Comparison of ENCODE assay signal across 9 mouse cellular contexts in genomic region chr19:33979007-33979406, GRCm38 (mm10). TPM values are rescaled to one million over a fixed set of nuclear protein-coding genes. Genes with fewer than 3 reads are reported as not detected.
DNase-seq lines count a peak whose midpoint lies in the region; ATAC-seq lines count a peak whose summit lies in the region.
"Had no signal": no experiment of that assay in that cellular context is flagged by ENCODE, and none has a peak within 500 bp of the region (broad histone marks: within the 10 kb centered on the region; RNA-seq: fewer than 3 reads in every experiment).

No protein-coding gene starts in this region.

- no peaks in the 10 kb centered on the region for H3K36me3 ChIP-seq in embryonic facial prominence, embryonic 11.5 days (replicated peaks; ENCODE audit: control insufficient read depth, insufficient read depth, low read depth, low read length)
- H3K36me3 ChIP-seq in embryonic facial prominence, embryonic 10.5 days (replicated peaks) = no peaks in the 10 kb centered on the region
- H3K36me3 ChIP-seq in neural tube, embryonic 15.5 days = no peaks in the 10 kb centered on the region
- H3K36me3 ChIP-seq: stomach, embryonic 15.5 days had no signal

- no peaks in the 10 kb centered on the region for H3K27me3 ChIP-seq in embryonic facial prominence, embryonic 11.5 days (ENCODE audit: control insufficient read depth, insufficient read depth, low read length)
- no peaks in the 10 kb centered on the region for H3K27me3 ChIP-seq in embryonic facial prominence, embryonic 10.5 days (replicated peaks; ENCODE audit: low read depth, poor library complexity, severe bottlenecking)
- H3K27me3 ChIP-seq in neural tube, embryonic 15.5 days (replicated peaks) = no peaks in the 10 kb centered on the region
- H3K27me3 ChIP-seq: stomach, embryonic 15.5 days had no signal

- no peak overlapping the region for H3K4me3 ChIP-seq in embryonic facial prominence, embryonic 11.5 days (ENCODE audit: low read depth, low read length)
- no peak overlapping the region for H3K4me3 ChIP-seq in embryonic facial prominence, embryonic 10.5 days
- no peak overlapping the region for H3K4me3 ChIP-seq in neural tube, embryonic 15.5 days (replicated peaks)
- H3K4me3 ChIP-seq: stomach, embryonic 15.5 days had no signal

- no peaks in the 10 kb centered on the region for H3K4me1 ChIP-seq in embryonic facial prominence, embryonic 11.5 days (ENCODE audit: control insufficient read depth, insufficient read depth, low read length)
- no peaks in the 10 kb centered on the region for H3K4me1 ChIP-seq in embryonic facial prominence, embryonic 10.5 days
- no peaks in the 10 kb centered on the region for H3K4me1 ChIP-seq in neural tube, embryonic 15.5 days
- H3K4me1 ChIP-seq: stomach, embryonic 15.5 days had no signal

- no peak overlapping the region for H3K27ac ChIP-seq in embryonic facial prominence, embryonic 11.5 days (replicated peaks; ENCODE audit: low read depth, low read length)
- H3K27ac ChIP-seq in embryonic facial prominence, embryonic 10.5 days (replicated peaks) = no peak overlapping the region
- no peak overlapping the region for H3K27ac ChIP-seq in neural tube, embryonic 15.5 days (replicated peaks)
- H3K27ac ChIP-seq: stomach, embryonic 15.5 days had no signal

- H3K9ac ChIP-seq in embryonic facial prominence, embryonic 11.5 days (replicated peaks; ENCODE audit: low read length) = no peak overlapping the region
- no peak overlapping the region for H3K9ac ChIP-seq in neural tube, embryonic 15.5 days (replicated peaks)
- H3K9ac ChIP-seq: stomach, embryonic 15.5 days had no signal

- intact Hi-C loops in left cerebral cortex, postnatal 14 days (cut with DNase I) = no loop called here

- peak; percentile 63 for DNase-seq in embryonic facial prominence, embryonic 11.5 days (ENCODE audit: low spot score)
- DNase-seq in embryonic facial prominence, embryonic 10.5 days (ENCODE audit: low spot score) = no peak
- DNase-seq in left cerebral cortex, adult 18-20 months (ENCODE audit: low spot score in 2 of 2) = peak; percentile 10 to 11
- DNase-seq in left cerebral cortex, adult 8-10 months (ENCODE audit: low spot score in 2 of 2) = no peak
- DNase-seq in MEL-GATA-1-ER (ENCODE audit: extremely low read depth, low read depth) = peak; percentile 0
- DNase-seq in left cerebral cortex, postnatal 14 days (ENCODE audit: low spot score in 2 of 2) = peak; percentile 14 to 18
- DNase-seq in cerebellum, postnatal 36 days = no peak

- H3K9me3 ChIP-seq in embryonic facial prominence, embryonic 11.5 days (replicated peaks; ENCODE audit: control insufficient read depth, low read length) = no peaks in the 10 kb centered on the region
- no peaks in the 10 kb centered on the region for H3K9me3 ChIP-seq in embryonic facial prominence, embryonic 10.5 days
- H3K9me3 ChIP-seq in neural tube, embryonic 15.5 days (replicated peaks) = no peaks in the 10 kb centered on the region
- H3K9me3 ChIP-seq: stomach, embryonic 15.5 days had no signal

- WGBS in embryonic facial prominence, embryonic 11.5 days = 46% methylated on average over 3 of the region's 3 CpGs
- WGBS in embryonic facial prominence, embryonic 10.5 days = 52% methylated on average over 3 of the region's 3 CpGs
- WGBS in neural tube, embryonic 15.5 days = 60% methylated on average over 3 of the region's 3 CpGs

- H3K4me2 ChIP-seq in embryonic facial prominence, embryonic 11.5 days (ENCODE audit: low read depth, low read length) = no peak overlapping the region
- no peak overlapping the region for H3K4me2 ChIP-seq in neural tube, embryonic 15.5 days
- H3K4me2 ChIP-seq: stomach, embryonic 15.5 days had no signal

- ATAC-seq in embryonic facial prominence, embryonic 11.5 days (replicated peaks; ENCODE audit: insufficient number of reproducible peaks, low FRiP score, low TSS enrichment, low read depth) = no peak
- ATAC-seq in neural tube, embryonic 15.5 days (ENCODE audit: low FRiP score) = no peak

RNA-seq across cellular contexts. Expression of gene Lipf, which starts 18.0 kb away (rescaled TPM):
- not detected in 2 replicates for polyA plus RNA-seq in embryonic facial prominence, embryonic 11.5 days (2014; fragmentation: Nextera tagmentation; extraction: Ambion mirVana)
- polyA plus RNA-seq in embryonic facial prominence, embryonic 10.5 days (2016; fragmentation: Nextera tagmentation; extraction: Ambion mirVana) = not detected in 2 replicates
- total RNA-seq in left cerebral cortex, adult 18-20 months (2021) = not detected
- total RNA-seq in left cerebral cortex, adult 8-10 months (2022) = not detected
- not detected for total RNA-seq in left cerebral cortex, postnatal 14 days (2021)
- polyA plus RNA-seq in neural tube, embryonic 15.5 days (2015; fragmentation: Nextera tagmentation; extraction: Ambion mirVana) = not detected in 2 replicates
- polyA plus RNA-seq: stomach, embryonic 15.5 days had no signal

RNA-seq across cellular contexts. Expression of gene Lipk, which starts 29.1 kb away (rescaled TPM):
- polyA plus RNA-seq in embryonic facial prominence, embryonic 11.5 days (2014; fragmentation: Nextera tagmentation; extraction: Ambion mirVana) = not detected in 2 replicates
- not detected in 2 replicates for polyA plus RNA-seq in embryonic facial prominence, embryonic 10.5 days (2016; fragmentation: Nextera tagmentation; extraction: Ambion mirVana)
- not detected for total RNA-seq in left cerebral cortex, adult 18-20 months (2021)
- total RNA-seq in left cerebral cortex, adult 8-10 months (2022) = not detected
- total RNA-seq in left cerebral cortex, postnatal 14 days (2021) = not detected
- not detected in 2 replicates for polyA plus RNA-seq in neural tube, embryonic 15.5 days (2015; fragmentation: Nextera tagmentation; extraction: Ambion mirVana)

Comparison
In these comparisons a context has a peak if more than half of its experiments do, and no peak if none do; other contexts are left out.
1. DNase-seq: peak in embryonic facial prominence, embryonic 11.5 days (single experiment), left cerebral cortex, adult 18-20 months (2 of 2), MEL-GATA-1-ER (single experiment) and left cerebral cortex, postnatal 14 days (2 of 2); none in embryonic facial prominence, embryonic 10.5 days (single experiment), left cerebral cortex, adult 8-10 months (0 of 2) and cerebellum, postnatal 36 days (0 of 2).